Mouse (Mus musculus) left cerebral cortex, postnatal 10 days (tissue): ENCODE data around the gene Olfr1423. TPM values are rescaled to one million over a fixed set of nuclear protein-coding genes. Genes with fewer than 3 reads are reported as not detected.
"Not testable (repeated sequence)": the region's sequence is repeated elsewhere in the genome, so short reads cannot be mapped to it uniquely, and the experiment has no call there.

Experiments used
- DNase-seq, 2 experiments: peaks; one replicate each; pipeline ENCODE4 v3.0.0; 2021 to 2022; ENCODE audit warnings: low spot score in 2 of 2, mixed read lengths in 1 of 2; ENCODE audit errors: extremely low spot score in 1 of 2
- intact Hi-C: fragments of 180-260 bp; cut with DNase I; formaldehyde crosslinking; loops from one replicate; pipeline ENCODE4 v1.15.1; 2025
- total RNA-seq, 2 experiments: library from RNA; stranded (reverse); gene quantifications; 2 replicates each; pipeline ENCODE4 v1.2.3; 2021

Olfr1423 gene
- total RNA-seq, 2 experiments from 2014 or later = not detected

GRCm38 (mm10) chr19:11984614-11985013 lies 56.5 kb downstream of the Olfr1423 start:
- not testable (repeated sequence) for DNase-seq
- intact Hi-C loops = loop anchor here (10.0 kb wide), 1 partner anchor 790 kb away; no protein-coding TSS in a partner anchor

Other genes with a start within 250 kb of the Olfr1423 start
- gene Stx3, start 221.9 kb downstream of the Olfr1423 start, total RNA-seq = 10 to 100 TPM; 17.7 to 17.8 TPM
- gene Olfr1417, start 202.1 kb downstream of the Olfr1423 start, total RNA-seq = not detected
- gene Olfr1418, start 180.3 kb downstream of the Olfr1423 start, total RNA-seq = not detected
- gene Olfr1419, start 166.2 kb downstream of the Olfr1423 start, total RNA-seq = not detected
- not detected for gene Olfr1420, start 154.8 kb downstream of the Olfr1423 start, total RNA-seq
- 10 to 100 TPM; 19.8 to 20.9 TPM for gene Patl1, start 128.9 kb downstream of the Olfr1423 start, total RNA-seq
- gene Osbp, start 75.4 kb downstream of the Olfr1423 start, total RNA-seq = 10 to 100 TPM; 58.7 to 59.4 TPM
- gene Olfr1424, start 21.4 kb upstream of the Olfr1423 start, total RNA-seq = not detected
- gene Olfr1425, start 36.4 kb upstream of the Olfr1423 start, total RNA-seq = not detected
- not detected for gene Olfr1426, start 50.7 kb upstream of the Olfr1423 start, total RNA-seq
- gene Olfr1427, start 62.0 kb upstream of the Olfr1423 start, total RNA-seq = not detected
- gene Olfr1428, start 74.6 kb upstream of the Olfr1423 start, total RNA-seq = not detected
- gene Olfr76, start 81.9 kb upstream of the Olfr1423 start, total RNA-seq = not detected
- not detected for gene Olfr1555-ps1, start 128.8 kb upstream of the Olfr1423 start, total RNA-seq
- not detected for gene Olfr1431, start 159.3 kb upstream of the Olfr1423 start, total RNA-seq
- gene Olfr1432, start 191.3 kb upstream of the Olfr1423 start, total RNA-seq = not detected
- not detected for gene Olfr262, start 200.3 kb upstream of the Olfr1423 start, total RNA-seq
- gene Olfr235, start 219.7 kb upstream of the Olfr1423 start, total RNA-seq = not detected
- not detected for gene Olfr1434, start 238.5 kb upstream of the Olfr1423 start, total RNA-seq